Mouse (Mus musculus) hindbrain, embryonic 14.5 days (tissue): Measurements from ENCODE around the gene Gsg1l2. TPM values are rescaled to one million over a fixed set of nuclear protein-coding genes. Genes with fewer than 3 reads are reported as not detected.

ENCODE experiments used
- ATAC-seq: fragments of 200-750 bp; cut with Nextera tagmentation; 2 replicates; pipeline ENCODE4 v1.8.0; 2017; ENCODE audit warnings: moderate number of reproducible peaks, mild to moderate bottlenecking, moderate TSS enrichment, moderate library complexity; ENCODE audit not compliant: low FRiP score
- DNase-seq: peaks from one replicate; pipeline ENCODE4 v3.0.0-alpha.2; 2015; ENCODE audit warnings: low spot score
- H3K27ac ChIP-seq: fragments of 300-500 bp; sonication (generic); 2 replicates; pipeline ENCODE4 v1.5.1; 2014; ENCODE audit warnings: mild to moderate bottlenecking, moderate library complexity
- H3K27me3 ChIP-seq: fragments of 300-500 bp; sonication (generic); 2 replicates; pipeline ENCODE4 v1.6.1; 2014; ENCODE audit warnings: mild to moderate bottlenecking, low read length, mixed read lengths; ENCODE audit not compliant: control insufficient read depth, insufficient read depth
- H3K36me3 ChIP-seq: fragments of 300-500 bp; sonication (generic); replicated peaks from 2 replicates; pipeline ENCODE4 v1.6.1; 2014; ENCODE audit not compliant: control insufficient read depth, insufficient read depth
- H3K4me1 ChIP-seq: fragments of 300-500 bp; sonication (generic); replicated peaks from 2 replicates; pipeline ENCODE4 v1.6.1; 2014; ENCODE audit warnings: antibody characterized with exemption, low read length, mixed read lengths; ENCODE audit not compliant: control insufficient read depth, insufficient read depth
- H3K4me2 ChIP-seq: fragments of 300-500 bp; sonication (generic); replicated peaks from 2 replicates; pipeline ENCODE4 v1.6.1; 2014; ENCODE audit warnings: mild to moderate bottlenecking, moderate library complexity
- H3K4me3 ChIP-seq: fragments of 300-500 bp; sonication (generic); replicated peaks from 2 replicates; pipeline ENCODE4 v1.5.1; 2014; ENCODE audit warnings: mild to moderate bottlenecking, low read length
- H3K9ac ChIP-seq: fragments of 300-500 bp; sonication (generic); 2 replicates; pipeline ENCODE4 v1.6.1; 2014
- H3K9me3 ChIP-seq: fragments of 300-500 bp; sonication (generic); 2 replicates; pipeline ENCODE4 v1.6.1; 2016; ENCODE audit warnings: low read length; ENCODE audit not compliant: control insufficient read depth
- WGBS: fragments of 180-500 bp; shearing (Covaris S2); extraction: QIAGEN DNeasy Blood & Tissue Kit; methylation state at CpG from one replicate; pipeline ENCODE4 v1.1.7; 2014; 5-methylcytosine and 5-hydroxymethylcytosine counted together
- polyA plus RNA-seq: library from polyadenylated mRNA; unstranded; fragments of >200 nt; fragmentation: Nextera tagmentation; extraction: Ambion mirVana; gene quantifications from 2 replicates; pipeline ENCODE4 v1.2.1, GENCODE M21; 2014

The Gsg1l2 gene
- polyA plus RNA-seq, 1 experiment from 2014 or later: not detected

DNA sequence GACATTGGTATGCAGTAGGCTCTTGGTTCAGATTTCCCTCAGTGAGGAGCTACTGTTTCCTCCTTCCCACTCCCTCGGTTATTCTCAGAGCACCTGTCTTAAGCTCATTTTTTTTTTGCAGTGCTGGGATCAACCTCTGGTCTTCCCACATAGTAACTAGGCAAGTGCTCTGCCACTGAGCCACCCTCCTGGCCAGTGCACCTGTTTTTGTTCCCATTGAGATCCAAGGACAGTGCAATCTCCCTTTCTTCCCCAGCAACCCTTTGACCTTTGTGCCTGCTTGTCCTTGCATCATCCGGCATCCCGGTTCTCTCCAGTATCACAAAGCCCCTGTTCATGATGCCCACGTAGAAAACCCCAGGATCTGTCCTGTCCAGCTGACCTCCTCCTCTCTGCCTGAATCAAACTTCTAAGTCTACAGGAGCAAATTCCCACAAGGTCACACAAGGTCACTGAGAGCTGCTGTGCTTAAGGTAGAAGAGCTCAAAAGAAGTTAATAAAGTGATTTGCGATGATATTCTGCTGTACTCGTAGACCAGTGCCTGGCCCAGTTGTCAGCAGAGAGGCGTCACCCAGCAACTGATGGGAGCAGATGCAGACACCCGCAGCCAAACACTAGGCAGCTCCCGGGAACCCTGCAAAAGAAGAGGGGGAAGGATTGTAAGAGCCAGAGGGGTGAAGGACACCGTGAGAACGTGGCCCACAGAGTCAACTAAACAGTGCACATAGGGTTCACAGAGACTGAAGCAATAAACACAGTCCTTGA is 32.6 kb downstream of the Gsg1l2 start:
- Histone ChIP-seq H3K4me3 (no peak overlapping the region), H3K4me1 (no peaks in the 10 kb centered on the region), H3K36me3 (no peaks in the 10 kb centered on the region), H3K27ac (no peak overlapping the region), H3K9ac (no peak overlapping the region), H3K9me3 (no peaks in the 10 kb centered on the region), H3K4me2 (no peak overlapping the region), H3K27me3 (no peaks in the 10 kb centered on the region)
- WGBS: 86% methylated on average over 11 of the region's 11 CpGs
- ATAC-seq (no peak), DNase-seq (no peak)

DNA sequence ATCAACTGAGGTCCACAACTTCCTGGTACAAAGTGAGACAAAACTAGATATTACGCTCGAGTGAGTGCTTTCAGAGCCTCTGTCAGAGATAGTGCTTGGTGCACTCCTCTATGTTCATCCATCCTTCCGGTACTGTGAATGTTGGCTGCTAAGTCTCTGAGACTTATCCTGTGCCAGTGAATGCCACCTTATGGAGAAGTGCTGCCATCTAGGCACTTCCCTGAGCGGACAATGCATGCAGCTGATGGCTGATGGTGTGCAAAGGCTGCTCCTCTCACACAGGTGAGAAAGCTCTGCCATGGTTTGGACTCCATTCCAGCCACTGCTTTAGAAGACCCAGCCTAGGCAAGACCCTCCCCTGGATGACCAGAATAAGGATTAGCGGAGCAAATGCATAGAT is 33.6 kb downstream of the Gsg1l2 start:
- ATAC-seq: no peak
- H3K27me3 ChIP-seq: no peaks in the 10 kb centered on the region
- no peak overlapping the region for H3K4me2 ChIP-seq
- no peaks in the 10 kb centered on the region for H3K4me1 ChIP-seq
- no peak overlapping the region for H3K4me3 ChIP-seq
- no peak overlapping the region for H3K9ac ChIP-seq
- no peak for DNase-seq
- no peaks in the 10 kb centered on the region for H3K9me3 ChIP-seq
- H3K27ac ChIP-seq: no peak overlapping the region
- 80% methylated on average over 5 of the region's 5 CpGs for whole genome bisulfite sequencing
- H3K36me3 ChIP-seq: no peaks in the 10 kb centered on the region

DNA sequence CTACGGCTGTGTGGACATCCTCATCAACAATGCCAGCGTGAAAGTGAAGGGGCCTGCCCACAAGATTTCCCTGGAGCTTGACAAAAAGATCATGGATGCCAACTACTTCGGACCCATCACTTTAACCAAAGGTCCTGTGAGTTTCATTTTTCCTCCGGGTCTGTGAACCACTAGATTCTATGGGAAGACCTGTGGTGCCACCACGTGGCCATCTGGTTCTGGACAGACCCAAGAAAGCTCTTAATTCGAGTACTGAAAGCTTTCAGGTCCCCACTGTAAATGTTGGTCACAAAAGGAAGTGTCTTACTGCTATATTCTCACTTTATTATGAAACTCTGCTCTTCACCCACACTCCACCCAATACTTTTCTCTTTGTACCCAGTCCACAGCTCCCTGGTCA is 37.1 kb downstream of the Gsg1l2 start:
- H3K4me1 ChIP-seq: no peaks in the 10 kb centered on the region
- no peak overlapping the region for H3K27ac ChIP-seq
- DNase-seq (no peak), ATAC-seq (no peak)
- no peak overlapping the region for H3K4me3 ChIP-seq
- H3K9me3 ChIP-seq: no peaks in the 10 kb centered on the region
- no peak overlapping the region for H3K4me2 ChIP-seq
- WGBS: 85% methylated on average over 6 of the region's 6 CpGs
- H3K9ac ChIP-seq: no peak overlapping the region
- H3K27me3 ChIP-seq: no peaks in the 10 kb centered on the region
- no peaks in the 10 kb centered on the region for H3K36me3 ChIP-seq

DNA sequence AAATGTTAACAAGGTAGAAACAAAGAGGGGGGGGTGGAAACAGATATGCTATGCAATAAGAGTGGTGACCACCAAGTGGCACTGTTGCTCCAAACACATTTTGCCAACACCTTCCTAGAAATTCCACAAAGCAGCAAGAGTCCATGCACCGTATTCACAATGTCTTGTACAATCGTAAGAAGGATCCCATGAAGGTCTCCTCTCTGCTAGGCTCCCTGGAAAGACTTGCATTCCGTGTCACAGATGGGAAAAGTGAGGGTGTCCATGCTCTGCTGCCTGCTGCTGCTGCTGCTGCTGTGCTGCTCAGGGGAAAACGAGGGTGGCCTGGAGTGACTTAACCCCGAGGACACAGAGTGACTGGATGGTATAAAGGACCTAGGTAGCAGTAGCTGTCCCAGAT is 45.2 kb downstream of the Gsg1l2 start:
- no peak overlapping the region for H3K9ac ChIP-seq
- WGBS: 18% methylated on average over 5 of the region's 5 CpGs
- peak overlapping the region; percentile 31 for H3K4me2 ChIP-seq
- H3K36me3 ChIP-seq: no peaks in the 10 kb centered on the region
- no peak overlapping the region for H3K4me3 ChIP-seq
- DNase-seq (peak; percentile 81), ATAC-seq (no peak)
- no peaks in the 10 kb centered on the region for H3K4me1 ChIP-seq
- no peaks in the 10 kb centered on the region for H3K9me3 ChIP-seq
- H3K27ac ChIP-seq: no peak overlapping the region
- no peaks in the 10 kb centered on the region for H3K27me3 ChIP-seq

DNA sequence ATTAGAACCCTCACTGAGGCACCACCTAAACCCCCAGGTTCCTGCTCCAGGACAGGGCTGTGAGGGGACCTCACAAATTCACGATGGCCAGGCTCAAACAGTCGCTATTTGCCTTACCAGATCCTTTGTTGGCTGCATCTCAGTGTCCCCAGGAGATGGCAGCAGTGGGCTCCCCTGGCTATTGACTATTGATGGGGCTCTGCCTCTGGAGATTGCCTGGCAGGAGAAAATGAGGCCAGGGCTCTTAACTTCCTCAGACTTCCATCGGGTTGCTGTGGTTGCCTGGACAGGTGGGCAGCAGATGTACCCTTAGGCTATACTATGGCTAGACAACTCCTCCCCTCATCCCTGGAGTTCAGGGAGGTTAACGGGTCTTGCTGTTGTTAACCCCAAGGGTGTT is 45.8 kb downstream of the Gsg1l2 start:
- DNase-seq (peak; percentile 61), ATAC-seq (no peak)
- Histone ChIP-seq H3K27ac (no peak overlapping the region), H3K4me1 (no peaks in the 10 kb centered on the region), H3K9me3 (no peaks in the 10 kb centered on the region), H3K36me3 (no peaks in the 10 kb centered on the region), H3K4me2 (no peak overlapping the region), H3K4me3 (no peak overlapping the region), H3K27me3 (no peaks in the 10 kb centered on the region), H3K9ac (no peak overlapping the region)
- WGBS: 27% methylated on average over 4 of the region's 4 CpGs

DNA sequence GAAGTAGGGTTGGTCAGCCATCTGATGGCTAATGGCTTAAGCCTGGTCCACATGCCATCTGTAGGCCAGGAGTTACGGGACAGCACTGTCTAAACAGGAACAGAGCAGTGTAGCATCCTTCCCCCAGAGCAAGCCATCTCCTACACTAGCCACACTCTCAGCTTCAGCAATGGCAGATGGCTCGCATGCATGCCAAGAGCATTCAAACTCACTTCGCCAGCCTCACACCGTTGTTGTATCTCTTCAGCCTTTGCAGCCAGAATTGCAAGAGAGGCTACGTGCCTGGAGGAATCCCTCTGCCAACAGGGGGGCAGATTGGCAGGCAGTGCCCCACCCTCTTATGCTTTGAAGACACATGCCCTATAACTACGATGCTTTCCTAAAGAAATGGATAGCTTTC is 47.2 kb downstream of the Gsg1l2 start:
- 82% methylated on average over 6 of the region's 6 CpGs for WGBS
- no peaks in the 10 kb centered on the region for H3K9me3 ChIP-seq
- no peak overlapping the region for H3K4me3 ChIP-seq
- H3K27ac ChIP-seq: no peak overlapping the region
- no peak overlapping the region for H3K9ac ChIP-seq
- H3K36me3 ChIP-seq: no peaks in the 10 kb centered on the region
- no peaks in the 10 kb centered on the region for H3K27me3 ChIP-seq
- DNase-seq (no peak), ATAC-seq (no peak)
- H3K4me2 ChIP-seq: no peak overlapping the region
- H3K4me1 ChIP-seq: no peaks in the 10 kb centered on the region

DNA sequence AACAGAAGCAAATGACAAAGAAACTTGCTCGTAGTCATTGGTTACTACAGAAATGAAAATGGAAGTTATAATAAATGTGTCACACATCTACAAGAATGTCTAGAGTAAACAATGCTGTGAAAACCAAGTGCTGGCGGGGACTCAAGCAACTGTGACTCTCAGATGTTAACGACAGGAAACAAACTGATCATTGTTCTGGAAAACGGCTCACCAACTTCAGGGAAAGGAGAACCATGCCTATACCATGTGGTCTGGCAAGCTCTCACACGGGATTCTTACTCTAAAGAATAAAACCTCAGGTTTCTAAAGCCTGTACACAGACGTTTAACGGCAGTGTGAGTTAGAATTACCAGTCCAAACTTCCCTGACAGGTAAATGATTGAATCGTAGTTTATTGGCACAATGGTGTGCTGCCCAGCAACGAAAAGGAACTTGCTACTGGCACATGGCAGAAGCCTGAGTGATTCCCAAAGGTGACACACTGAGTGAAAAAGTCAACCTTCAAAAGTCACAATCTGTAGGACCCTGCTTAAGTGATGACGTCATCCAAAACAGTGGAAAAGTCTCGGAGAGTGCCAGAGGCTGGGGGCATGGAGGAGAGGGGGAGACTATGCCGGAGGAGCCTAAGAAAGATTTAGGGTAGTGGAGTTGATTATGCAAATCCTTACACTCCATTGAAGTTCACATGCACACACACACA is 54.1 kb downstream of the Gsg1l2 start:
- Histone ChIP-seq H3K4me1 (no peaks in the 10 kb centered on the region), H3K4me2 (no peak overlapping the region), H3K4me3 (no peak overlapping the region), H3K27me3 (no peaks in the 10 kb centered on the region), H3K9me3 (no peaks in the 10 kb centered on the region), H3K36me3 (no peaks in the 10 kb centered on the region), H3K27ac (no peak overlapping the region), H3K9ac (no peak overlapping the region)
- DNase-seq: no peak
- no peak for ATAC-seq
- 53% methylated on average over 12 of the region's 12 CpGs for WGBS

DNA sequence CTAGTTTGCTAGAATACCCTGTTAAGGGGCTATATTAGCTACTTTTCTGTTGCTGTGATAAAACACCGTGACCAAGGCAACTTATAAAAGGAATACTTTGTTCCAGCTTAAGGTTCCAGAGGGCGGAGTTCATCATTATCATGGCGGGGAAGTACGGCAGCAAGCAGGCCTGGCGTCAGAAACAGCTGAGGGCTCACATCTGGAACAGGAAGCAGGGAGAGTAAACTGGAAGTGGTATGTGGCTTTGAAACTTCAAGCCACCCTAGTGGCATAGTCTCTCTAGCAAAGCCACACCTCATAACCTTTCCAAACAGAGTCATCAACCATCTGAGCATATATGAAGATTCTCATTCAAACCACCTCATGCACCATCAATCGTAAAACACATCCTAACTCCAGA is 55.1 kb downstream of the Gsg1l2 start:
- Histone ChIP-seq H3K9me3 (no peaks in the 10 kb centered on the region), H3K27me3 (no peaks in the 10 kb centered on the region), H3K27ac (no peak overlapping the region), H3K4me1 (no peaks in the 10 kb centered on the region), H3K4me3 (no peak overlapping the region), H3K9ac (no peak overlapping the region), H3K36me3 (no peaks in the 10 kb centered on the region), H3K4me2 (no peak overlapping the region)
- WGBS: 86% methylated on average over 6 of the region's 6 CpGs
- no peak for ATAC-seq
- DNase-seq: no peak

DNA sequence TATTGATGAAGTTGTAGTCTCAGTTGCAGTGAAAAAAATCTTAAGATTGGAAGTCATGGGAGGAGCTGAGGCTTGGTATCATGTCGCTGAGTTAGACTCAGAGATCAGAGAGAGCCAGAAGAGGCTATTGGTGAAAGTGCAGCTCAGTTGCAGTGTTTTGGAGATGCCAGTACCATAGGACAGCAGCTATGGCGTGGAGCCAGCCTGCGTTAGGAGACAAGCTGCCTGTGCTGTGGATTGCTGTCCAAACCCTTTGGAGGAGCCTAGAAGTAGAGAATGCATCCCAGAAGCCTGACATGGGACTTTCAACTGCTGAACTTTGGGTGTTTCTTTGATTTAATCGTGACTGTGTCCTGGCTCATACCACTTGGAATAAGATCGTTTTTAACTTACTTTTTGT is 57.4 kb downstream of the Gsg1l2 start:
- no peak overlapping the region for H3K9ac ChIP-seq
- no peaks in the 10 kb centered on the region for H3K36me3 ChIP-seq
- no peak for DNase-seq
- no peak overlapping the region for H3K4me3 ChIP-seq
- H3K27me3 ChIP-seq: no peaks in the 10 kb centered on the region
- H3K27ac ChIP-seq: no peak overlapping the region
- no peaks in the 10 kb centered on the region for H3K9me3 ChIP-seq
- 79% methylated on average over 5 of the region's 5 CpGs for WGBS
- no peak for ATAC-seq
- no peak overlapping the region for H3K4me2 ChIP-seq
- no peaks in the 10 kb centered on the region for H3K4me1 ChIP-seq
